Mouse (Mus musculus) cerebellum, postnatal 36 days (tissue): ENCODE data around the gene Sorl1.

Source experiments
- DNase-seq, 2 experiments: peaks; one replicate each; pipeline ENCODE4 v3.0.0; 2021 to 2022; ENCODE audit warnings: mixed read lengths in 2 of 2

Sorl1 gene

DNA sequence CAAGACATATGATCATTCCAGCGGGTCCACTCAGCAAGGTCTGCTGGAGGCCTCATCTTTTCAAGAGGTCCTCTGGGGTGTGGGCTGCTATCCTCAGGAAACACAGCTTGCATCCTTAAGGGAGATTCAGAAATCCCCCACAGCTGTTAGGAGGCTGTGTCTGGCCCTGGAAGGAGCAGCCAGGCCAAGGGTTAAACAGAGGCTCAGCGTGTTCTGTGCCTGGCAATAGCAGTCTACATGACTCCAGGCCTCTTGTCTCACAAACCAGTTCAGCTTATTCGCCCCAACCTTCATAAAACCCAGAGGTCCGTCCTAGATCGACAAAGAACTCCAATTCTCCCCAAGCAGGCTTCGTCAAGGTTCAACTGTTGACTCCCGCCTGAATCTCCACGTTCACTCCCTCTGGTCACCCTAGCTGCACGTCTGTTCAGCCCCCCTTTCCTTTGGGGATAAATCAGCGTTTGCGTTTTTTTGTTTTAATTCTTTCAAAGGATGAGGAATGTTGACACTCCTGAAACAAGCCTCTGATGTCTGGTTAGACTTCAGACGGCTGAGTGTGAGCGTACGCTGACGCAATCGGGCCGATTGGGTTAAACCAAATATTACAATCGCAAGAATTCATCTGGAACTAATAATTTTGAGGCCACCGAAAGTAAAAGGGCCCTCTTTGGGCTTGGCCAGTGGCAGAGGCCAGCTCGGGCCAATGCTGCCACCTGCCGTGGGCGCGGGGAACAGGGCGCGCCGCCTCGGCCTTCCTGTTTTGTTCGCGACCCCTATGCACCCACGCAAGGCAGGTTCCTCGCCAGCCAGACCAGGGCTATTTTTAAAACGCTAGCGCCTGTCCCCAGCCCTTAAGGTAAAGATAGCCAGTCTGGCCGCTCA is 173.7 kb downstream of the Sorl1 start:
- DNase-seq = peak; percentile 63 to 67

DNA sequence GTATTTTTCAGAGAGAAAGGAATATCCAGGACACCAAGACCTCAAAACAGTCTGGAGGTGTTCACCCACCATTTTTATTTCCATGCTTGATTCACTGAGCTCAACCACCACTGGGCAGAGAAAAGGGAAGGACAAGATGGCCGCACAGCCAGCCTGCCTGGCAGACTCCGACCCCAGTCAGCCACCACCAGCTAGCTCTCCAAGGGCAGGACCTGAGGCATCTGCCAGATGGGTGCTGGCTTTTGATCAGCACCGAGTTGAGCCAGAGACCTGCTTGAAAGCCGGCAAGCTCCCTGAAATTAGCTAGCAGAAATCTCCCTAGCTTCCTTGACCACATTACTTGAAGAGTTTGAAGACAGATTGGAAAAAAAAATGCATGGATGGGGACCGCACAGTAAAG is 174.6 kb downstream of the Sorl1 start:
- DNase-seq = no peak

DNA sequence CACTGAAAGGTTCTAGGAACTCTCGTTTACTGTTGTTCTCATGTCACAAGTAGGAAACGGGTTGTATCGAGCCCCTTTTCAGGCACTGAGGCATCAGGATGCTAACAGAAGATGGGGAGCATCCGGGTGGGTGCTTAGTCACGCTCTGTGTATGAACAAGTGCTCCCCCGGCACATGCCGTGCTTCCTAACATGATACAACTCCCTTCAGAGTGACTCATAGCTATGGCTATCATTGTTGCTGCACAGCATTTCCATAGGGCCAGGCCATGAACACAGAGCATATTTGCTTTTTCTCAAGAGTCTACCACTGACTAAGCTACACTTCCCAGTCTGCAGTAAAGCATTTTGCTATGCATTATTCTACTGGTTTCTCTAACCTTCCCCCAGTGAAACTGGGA is 179.1 kb downstream of the Sorl1 start:
- DNase-seq = no peak

DNA sequence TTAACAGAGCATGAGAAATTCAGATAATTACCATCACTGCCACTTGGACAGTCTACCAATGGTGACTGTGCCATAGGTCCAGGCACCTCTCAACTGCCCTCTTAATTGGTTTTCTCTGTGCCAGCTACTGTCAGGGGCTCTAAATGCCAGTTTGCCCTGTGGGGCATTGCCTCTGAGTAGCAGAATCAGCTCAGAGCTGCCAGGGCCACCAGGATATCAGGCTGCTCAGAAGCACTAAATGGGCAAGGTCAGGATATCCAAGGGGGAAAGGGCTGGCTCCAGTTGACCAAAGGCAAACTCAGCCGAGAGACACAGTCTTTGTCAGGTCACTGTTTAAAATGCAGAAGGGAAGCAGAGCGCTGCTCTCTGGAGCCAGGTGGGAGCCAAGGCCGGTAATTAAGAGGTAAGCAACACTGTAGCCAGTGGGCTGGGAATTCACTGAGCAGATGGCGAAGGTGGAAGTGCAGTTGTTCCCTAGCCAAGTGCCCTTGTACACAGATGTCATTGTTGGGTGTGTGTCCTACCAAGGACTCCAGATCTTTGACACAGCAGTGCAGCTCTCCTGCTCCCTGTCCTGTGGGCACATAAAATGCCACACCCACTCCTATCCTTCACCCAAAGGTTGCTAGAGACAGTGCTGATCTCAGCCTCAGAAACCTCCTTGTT is 181.0 kb downstream of the Sorl1 start:
- no peak for DNase-seq

DNA sequence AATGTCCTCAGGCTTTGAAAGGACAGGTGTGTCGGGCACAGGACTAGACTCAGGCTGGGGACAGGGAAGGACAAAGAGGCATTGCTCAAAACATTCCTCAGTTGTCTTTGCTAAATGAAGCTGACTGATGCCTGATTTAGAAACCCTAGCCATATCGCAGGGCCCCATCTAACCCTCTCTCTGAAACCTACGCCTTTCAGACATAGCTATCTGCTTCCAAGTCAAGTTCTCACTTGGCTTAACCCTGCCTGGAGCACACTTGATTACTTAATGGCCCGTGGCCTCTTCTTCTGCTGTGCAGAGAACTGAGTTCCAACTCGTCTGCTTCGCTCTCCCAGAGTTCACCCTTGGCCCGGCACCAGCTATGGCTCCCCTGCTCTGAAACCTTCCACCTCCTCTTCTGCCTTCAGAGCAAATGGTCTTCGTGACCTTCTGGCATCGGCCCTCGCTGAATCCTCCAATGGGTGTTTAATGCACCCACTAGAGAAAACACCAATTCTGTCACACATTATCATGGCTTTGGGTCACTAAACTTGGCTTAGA is 183.7 kb downstream of the Sorl1 start:
- DNase-seq = no peak

DNA sequence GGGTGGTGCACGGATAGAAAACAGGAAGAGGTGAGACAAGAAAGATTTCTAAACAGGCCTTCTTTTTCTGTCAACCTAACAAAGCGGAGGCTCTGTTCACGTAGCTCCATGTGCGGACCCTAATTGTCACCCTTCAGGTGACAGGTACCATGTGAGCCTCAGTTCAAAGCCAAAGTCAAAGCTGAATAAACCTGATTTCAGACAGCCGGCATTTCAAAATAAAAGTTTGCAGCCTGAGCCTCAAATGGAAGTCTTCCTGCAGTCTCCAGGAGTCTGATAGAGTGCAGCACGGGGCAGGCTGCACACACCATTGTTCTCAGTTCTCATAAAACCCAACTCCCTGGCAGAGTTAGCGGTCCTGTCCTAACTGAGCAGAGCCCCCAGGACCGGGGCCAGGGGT is 185.6 kb downstream of the Sorl1 start:
- no peak for DNase-seq

DNA sequence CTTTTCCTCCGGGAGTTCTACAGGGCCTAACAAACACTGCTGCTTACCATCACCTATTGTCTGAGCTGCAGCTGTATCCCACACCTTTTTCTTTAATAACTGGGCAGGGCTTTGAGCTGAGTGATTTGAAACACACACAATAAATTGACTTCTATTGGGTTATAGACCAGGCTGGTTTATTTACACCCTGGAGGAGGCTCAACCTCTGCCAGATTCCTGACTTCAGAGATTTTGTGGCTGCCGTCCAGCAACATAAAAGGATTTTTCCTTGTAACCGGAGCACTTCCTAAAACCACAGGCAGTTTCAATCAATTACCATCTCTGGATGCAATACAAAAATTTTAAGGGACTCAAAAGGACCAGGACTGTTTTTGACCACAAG is 186.1 kb downstream of the Sorl1 start:
- DNase-seq = no peak

DNA sequence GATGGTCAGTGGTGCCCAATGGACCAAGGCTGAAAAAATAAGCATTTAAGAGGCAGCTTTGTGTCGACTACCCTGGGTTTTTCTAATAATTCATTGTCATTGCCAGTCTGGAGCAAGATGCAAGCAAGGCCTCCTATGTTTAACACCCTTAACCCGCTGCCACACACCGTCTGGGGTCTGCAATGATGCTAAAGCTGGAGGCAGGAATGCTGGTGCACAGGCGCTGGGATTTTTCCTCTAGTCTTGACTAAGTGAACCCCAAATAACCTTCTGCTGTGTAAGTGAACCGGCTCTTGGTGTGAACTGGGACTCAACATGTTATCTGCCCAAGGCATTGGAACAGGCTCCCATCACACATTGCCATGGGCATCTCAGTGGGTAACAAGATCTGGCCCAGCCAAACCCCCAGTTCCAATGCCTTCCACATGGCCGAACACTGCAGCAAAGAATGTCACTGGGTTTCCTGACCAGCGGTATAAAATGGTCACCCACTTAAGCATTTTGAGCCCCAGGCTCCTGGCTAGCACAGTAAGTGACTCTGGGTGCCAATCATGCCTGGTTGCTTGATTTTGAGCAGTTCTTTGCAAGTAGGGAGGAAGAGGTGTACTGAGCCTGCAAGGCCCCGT is 186.6 kb downstream of the Sorl1 start:
- DNase-seq = no peak

DNA sequence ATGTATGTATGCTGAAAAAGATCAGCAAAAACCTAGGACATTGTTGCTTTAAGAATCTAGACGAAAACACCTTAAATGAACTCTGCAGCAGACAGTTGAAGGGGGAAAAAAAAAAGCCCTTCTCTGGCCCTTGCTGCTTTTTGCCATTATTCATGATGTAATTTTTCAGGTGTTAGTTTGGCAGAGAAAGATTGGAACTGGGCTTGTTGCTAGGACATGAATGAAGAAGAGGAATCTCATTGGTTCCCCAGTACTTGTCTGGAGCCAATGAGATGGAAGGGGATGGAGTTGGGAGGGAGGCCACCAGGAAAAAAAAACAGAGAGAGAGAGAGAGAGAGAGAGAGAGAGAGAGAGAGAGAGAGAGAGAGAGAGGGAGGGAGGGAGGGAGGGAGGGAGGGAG is 187.5 kb downstream of the Sorl1 start:
- DNase-seq = no peak

DNA sequence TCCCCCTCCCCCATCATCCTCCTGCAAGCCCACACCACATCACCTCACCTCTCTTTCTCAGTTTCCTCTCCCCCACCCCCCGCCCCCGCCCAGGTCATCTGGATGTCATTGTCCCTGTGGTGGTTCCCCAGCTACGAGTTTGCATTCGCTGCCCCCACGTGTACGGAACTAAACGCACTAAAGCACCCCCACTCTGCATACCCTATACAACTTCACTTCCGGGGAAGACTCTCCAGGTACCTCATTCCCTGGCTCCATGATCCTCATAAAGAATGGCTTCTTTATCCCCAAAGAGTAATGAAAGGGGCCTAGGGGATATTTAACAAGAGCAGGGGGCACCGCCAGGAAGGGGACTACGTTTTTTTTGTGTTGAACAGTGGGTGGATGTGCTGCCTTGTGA is 188.1 kb downstream of the Sorl1 start:
- no peak for DNase-seq

DNA sequence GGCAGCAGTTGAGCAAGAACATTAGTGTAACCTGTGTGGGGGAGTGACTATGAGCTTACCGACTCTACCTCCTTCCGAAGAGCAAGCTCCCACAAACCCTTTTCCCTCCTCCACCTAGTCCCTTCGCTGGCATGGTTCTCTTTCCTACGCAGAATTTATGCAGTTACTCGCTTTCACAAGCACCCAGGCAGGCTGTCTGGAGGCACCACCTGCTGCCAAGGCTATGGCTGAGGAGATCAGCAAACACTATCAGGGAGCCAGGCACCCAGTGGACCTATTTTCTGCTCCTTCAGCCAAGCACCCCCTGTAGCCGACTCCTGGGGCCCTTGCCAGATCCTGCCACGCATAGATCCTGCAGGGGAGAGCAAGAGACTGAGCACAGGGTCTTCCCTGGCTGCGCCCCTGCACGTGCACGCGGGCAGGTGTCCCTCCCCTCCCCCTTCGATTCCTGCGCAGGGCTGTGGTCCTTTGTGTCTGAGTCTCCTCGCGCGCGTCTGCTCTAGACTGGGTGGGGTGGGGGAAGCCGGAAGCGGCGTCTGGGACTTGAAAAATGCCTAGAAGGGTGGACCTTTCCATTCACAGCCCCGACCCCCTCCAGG is 188.6 kb downstream of the Sorl1 start:
- no peak for DNase-seq

DNA sequence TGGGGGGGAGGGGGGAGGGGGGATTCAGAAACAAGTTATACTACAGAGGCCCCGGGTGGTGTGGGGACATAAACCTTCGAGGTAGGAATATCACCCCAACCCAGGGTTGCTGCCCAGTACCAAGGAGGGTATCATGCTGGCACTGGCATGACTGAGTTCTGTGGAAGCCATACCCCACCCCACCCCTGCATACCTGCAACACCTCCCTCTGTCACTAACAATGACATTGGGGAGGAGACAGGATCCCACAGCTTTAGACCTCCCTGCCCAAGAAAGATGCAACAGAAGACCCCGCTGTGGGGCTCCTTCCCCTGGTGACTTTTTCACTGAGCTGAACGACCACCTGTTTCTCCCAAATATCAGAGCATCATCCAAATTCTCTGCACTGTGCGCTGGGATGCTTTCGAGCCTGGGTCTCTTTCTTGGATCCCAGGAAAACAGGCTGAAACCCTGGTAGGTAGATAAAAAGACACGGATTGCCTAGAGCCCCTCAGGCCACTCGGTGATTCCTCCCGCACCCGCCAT is 189.2 kb downstream of the Sorl1 start:
- no peak for DNase-seq

DNA sequence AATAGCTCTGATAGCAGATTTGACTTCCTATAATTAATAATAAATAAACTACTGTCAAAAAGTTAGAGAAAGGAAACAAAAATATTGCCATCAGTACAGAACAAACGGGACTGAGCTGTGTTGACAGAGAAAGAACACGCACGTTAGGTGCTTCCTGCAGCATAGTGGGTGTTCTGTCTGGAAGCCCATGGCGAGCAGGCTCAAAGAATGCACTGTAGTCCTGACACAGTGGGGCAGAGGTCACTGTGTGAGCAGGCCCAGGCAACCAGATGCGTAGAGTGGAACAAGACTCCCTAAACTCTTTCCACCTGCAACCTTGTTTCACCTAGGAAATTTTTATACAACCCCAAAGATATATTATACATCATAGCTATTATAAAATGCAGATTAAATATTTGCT is 194.1 kb downstream of the Sorl1 start:
- no peak for DNase-seq

DNA sequence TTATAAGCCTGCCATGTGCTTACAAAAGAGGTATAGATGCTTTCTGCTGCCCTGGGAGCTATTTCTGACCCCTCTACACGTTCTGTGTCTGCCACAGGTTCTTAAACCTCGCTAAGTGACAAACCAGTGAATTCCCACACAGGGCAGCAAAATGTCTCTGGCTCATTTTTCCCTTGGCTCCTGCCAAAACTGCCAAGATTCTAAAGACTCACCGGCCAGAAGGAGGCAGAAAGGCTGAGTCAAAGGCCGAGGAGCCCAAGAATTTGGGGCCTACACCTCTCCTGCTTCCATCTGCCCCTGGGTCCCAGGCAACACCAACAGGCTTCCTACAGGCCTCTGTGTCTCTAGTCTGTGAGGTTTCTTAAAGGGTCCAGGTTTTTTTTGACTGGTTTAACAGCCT is 198.4 kb downstream of the Sorl1 start:
- DNase-seq = no peak

DNA sequence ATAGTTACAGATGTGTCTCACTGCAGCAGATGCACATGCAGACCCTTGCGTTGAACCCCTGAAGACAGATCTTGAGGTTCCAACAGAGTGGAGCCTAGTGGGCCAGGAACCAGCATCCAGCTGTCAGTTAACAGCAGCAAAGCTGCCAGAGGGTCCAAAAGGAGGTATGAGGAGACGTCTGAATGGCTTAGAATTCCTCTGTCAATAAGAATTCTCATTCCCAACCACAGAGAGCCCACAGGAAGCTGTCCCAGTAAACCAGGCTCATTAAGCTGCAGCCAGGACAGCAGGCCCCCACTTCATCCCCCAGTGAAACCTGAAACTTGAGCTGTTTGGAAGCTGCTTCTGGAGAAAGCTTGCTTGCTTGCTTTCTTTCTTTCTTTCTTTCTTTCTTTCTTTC is 200.0 kb downstream of the Sorl1 start:
- no peak for DNase-seq

DNA sequence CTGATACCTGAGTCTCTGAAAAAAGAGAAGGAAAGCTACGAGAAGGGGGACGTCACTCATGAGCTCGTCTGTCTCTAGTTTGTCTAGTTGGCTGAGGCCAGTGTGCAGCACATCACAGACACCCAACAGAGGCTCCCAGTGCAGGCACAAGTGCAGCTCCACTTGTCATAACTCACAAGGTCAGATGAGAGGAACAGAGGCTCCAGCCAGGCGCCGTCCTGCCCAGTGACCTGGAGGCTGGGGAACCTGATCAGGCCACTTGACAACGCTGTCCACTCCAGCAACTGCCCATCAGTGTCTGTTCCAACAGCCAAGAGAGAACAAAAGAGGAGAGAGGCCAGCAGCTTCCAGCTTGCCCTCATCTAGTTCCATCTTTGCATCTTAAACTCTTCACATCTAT is 201.7 kb downstream of the Sorl1 start:
- DNase-seq = no peak

DNA sequence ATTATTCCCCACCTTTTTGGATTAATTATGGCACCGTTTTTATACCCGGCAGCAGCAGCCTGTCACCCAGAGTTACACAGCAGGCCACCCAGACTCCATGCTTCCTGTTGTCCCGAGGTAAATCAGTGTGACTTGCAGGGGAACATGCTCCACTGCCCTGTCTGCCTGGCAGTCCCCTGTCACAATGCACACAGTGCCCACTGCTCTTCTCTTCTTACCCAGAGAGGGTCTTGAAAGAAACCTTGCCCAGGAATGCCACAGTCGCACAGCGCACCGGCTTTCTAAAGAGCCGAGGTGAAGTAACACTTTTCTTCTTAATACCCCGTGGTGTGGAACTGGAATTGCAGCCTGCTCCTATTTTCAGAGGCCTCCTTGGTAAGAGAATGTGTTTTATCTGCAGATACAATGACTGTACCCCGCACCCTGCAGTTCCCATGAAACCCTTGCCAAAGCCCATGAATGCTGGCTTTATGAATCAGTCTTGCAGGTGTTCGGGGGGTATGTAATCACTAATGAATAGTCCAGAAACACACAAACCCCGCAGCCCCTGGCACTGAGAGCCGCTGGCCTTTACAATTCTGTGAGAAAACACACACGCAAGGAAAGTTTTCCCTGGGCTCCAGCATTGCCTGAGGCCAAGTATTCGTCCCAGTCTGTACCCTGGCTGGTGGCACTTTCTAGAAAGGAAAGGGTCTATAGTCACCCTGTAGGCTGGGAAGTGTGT is 205.3 kb downstream of the Sorl1 start:
- DNase-seq = no peak

DNA sequence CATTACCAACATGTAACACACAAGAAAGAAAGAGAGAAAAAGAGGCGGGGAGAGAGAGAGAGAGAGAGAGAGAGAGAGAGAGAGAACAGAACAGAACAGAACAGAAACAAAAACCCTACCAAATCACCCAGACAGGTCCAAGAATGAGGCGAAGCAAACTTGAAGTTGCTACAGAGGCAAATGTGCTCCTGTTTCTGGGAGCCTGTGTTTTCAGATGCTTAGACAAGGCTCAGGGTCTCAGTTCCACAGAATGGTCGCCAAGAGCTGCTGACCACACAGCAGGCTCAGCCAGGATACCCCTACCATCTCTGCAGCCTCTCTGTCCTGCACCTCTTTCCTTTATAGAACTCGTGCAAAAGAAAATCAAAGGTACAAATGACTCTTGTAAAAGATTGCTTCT is 205.9 kb downstream of the Sorl1 start:
- no peak for DNase-seq

DNA sequence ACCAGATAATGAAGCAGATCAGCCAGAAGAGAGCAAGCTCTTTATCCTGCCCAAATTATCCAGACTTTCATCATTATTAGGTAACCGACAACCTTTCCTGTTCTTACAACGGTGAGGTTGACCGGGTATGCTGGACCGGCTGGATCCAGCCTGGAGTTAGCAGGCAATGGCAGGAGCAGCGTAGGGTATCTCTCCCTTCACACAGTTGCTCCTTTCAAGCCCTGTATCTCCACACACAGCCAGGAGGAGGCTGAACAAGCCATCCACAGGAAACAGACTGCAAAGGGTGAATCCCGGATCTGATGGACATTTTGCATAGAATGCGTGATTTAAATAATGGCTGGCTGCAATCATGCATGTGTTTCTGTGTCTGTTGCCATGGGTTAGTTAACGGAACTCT is 208.5 kb downstream of the Sorl1 start:
- DNase-seq = no peak
